Mouse (Mus musculus) liver, embryonic 15.5 days (tissue): Measurements from ENCODE around the gene Me1. TPM values are rescaled to one million over a fixed set of nuclear protein-coding genes. Genes with fewer than 3 reads are reported as not detected.

ENCODE experiments used
- ATAC-seq: fragments of 200-750 bp; cut with Nextera tagmentation; 2 replicates; pipeline ENCODE4 v1.8.0; 2017; ENCODE audit warnings: moderate number of reproducible peaks, mild to moderate bottlenecking, moderate library complexity; ENCODE audit not compliant: insufficient read depth
- H3K27ac ChIP-seq: fragments of 300-500 bp; sonication (generic); replicated peaks from 2 replicates; pipeline ENCODE4 v1.5.1; 2015; ENCODE audit warnings: mild to moderate bottlenecking, inconsistent platforms
- H3K27me3 ChIP-seq: fragments of 300-500 bp; sonication (generic); 2 replicates; pipeline ENCODE4 v1.6.1; 2015; ENCODE audit warnings: mild to moderate bottlenecking, inconsistent platforms
- H3K36me3 ChIP-seq: fragments of 300-500 bp; sonication (generic); replicated peaks from 2 replicates; pipeline ENCODE4 v1.6.1; 2015; ENCODE audit warnings: moderate library complexity, mild to moderate bottlenecking, inconsistent platforms
- H3K4me1 ChIP-seq: fragments of 300-500 bp; sonication (generic); replicated peaks from 2 replicates; pipeline ENCODE4 v1.6.1; 2015; ENCODE audit warnings: inconsistent platforms
- H3K4me2 ChIP-seq: fragments of 300-500 bp; sonication (generic); 2 replicates; pipeline ENCODE4 v1.6.1; 2015; ENCODE audit warnings: moderate library complexity, mild to moderate bottlenecking, inconsistent platforms
- H3K4me3 ChIP-seq: fragments of 300-500 bp; sonication (generic); replicated peaks from 2 replicates; pipeline ENCODE4 v1.5.1; 2015; ENCODE audit warnings: mild to moderate bottlenecking, inconsistent platforms
- H3K9ac ChIP-seq: fragments of 300-500 bp; sonication (generic); 2 replicates; pipeline ENCODE4 v1.6.1; 2015; ENCODE audit warnings: moderate library complexity, mild to moderate bottlenecking, inconsistent platforms
- H3K9me3 ChIP-seq: fragments of 300-500 bp; sonication (generic); replicated peaks from 2 replicates; pipeline ENCODE4 v1.6.1; 2016; ENCODE audit warnings: inconsistent platforms
- WGBS: fragments of 180-500 bp; shearing (Covaris S2); methylation state at CpG from one replicate; pipeline ENCODE4 v1.1.7; 2015; ENCODE audit warnings: mixed read lengths; ENCODE audit not compliant: insufficient replicate concordance; 5-methylcytosine and 5-hydroxymethylcytosine counted together
- polyA plus RNA-seq: library from polyadenylated mRNA; unstranded; fragments of >200 nt; fragmentation: Nextera tagmentation; extraction: Ambion mirVana; gene quantifications from 2 replicates; pipeline ENCODE4 v1.2.1, GENCODE M21; 2015

Gene Me1
- polyA plus RNA-seq, 1 experiment from 2014 or later = 4.7 TPM

DNA sequence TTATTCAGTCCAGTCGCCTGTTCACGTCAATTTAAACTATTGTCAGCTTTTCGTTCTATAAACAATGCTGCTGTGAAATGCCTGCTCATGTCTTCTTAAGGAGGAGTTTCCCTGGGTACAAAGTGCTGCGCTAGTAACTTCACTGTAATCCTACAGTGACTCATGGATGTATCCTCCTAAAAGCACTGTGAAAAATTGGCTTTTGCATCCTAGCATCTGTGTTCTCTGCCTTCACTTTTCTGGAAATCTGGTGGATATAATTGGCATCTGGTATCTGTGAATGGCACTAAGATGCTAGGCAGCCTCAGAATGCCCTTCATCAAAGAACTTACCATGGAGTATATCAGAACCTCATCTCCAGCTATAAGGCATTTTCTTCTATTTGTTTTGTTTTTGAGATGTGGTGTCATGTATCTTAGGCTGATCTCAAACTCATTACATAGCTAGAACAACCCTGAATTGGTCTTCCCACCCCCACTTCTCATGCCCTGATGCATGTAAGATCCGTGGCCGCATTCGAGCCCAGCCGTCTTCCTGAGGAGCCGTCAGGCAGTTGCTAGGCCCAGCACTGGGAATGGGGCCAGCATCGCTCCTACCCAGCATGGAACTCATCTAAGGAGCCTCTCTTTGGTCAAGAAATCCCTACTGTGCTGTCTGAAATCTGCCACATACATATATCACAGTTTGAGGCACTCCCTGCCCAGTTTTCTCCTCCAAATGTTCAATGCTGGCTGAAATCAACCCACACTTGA is 67.8 kb downstream of the Me1 start:
- ATAC-seq = no peak
- Histone ChIP-seq H3K4me2 (no peak overlapping the region), H3K4me1 (no peaks in the 10 kb centered on the region), H3K9ac (no peak overlapping the region), H3K27me3 (no peaks in the 10 kb centered on the region), H3K4me3 (no peak overlapping the region), H3K27ac (no peak overlapping the region), H3K36me3 (no peaks in the 10 kb centered on the region), H3K9me3 (no peaks in the 10 kb centered on the region)
- 72% methylated on average over 10 of the region's 10 CpGs for WGBS

DNA sequence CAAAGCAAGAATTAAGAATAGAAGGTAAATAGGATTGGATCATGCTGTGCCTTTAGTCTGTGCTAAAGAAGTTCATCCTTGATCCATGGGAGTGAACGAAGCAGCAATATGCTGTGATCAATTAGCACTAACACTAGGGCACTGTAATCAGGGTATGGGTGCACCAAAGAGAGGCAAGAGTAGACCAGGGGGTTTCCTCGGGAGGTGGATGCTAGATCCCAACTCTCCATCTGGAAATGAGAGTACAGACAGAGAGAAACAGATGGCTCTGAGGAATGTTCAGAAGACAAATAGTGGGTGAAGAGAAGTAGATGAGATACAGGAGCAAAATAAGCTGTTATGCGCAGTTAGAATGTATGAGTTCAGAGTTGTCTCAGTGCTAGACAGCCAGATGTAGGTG is 68.8 kb downstream of the Me1 start:
- no peaks in the 10 kb centered on the region for H3K36me3 ChIP-seq
- no peak overlapping the region for H3K27ac ChIP-seq
- no peak overlapping the region for H3K9ac ChIP-seq
- no peak overlapping the region for H3K4me2 ChIP-seq
- ATAC-seq = no peak
- H3K4me1 ChIP-seq = no peaks in the 10 kb centered on the region
- H3K4me3 ChIP-seq = no peak overlapping the region
- H3K9me3 ChIP-seq = no peaks in the 10 kb centered on the region
- 58% methylated on average over 3 of the region's 3 CpGs for WGBS
- H3K27me3 ChIP-seq = no peaks in the 10 kb centered on the region

GRCm38 (mm10) chr9:86624781-86625180 is 71.0 kb downstream of the Me1 start:
- Histone ChIP-seq H3K4me2 (no peak overlapping the region), H3K4me3 (no peak overlapping the region), H3K9me3 (no peaks in the 10 kb centered on the region), H3K36me3 (no peaks in the 10 kb centered on the region), H3K27ac (no peak overlapping the region), H3K9ac (no peak overlapping the region), H3K27me3 (no peaks in the 10 kb centered on the region), H3K4me1 (no peaks in the 10 kb centered on the region)
- WGBS = 64% methylated on average over 6 of the region's 6 CpGs
- no peak for ATAC-seq

GRCm38 (mm10) chr9:86624039-86624438 is 71.7 kb downstream of the Me1 start:
- no peaks in the 10 kb centered on the region for H3K27me3 ChIP-seq
- no peak overlapping the region for H3K4me2 ChIP-seq
- no peak overlapping the region for H3K4me3 ChIP-seq
- no peaks in the 10 kb centered on the region for H3K9me3 ChIP-seq
- H3K4me1 ChIP-seq = no peaks in the 10 kb centered on the region
- no peak overlapping the region for H3K9ac ChIP-seq
- WGBS = 68% methylated on average over 12 of the region's 12 CpGs
- no peak overlapping the region for H3K27ac ChIP-seq
- H3K36me3 ChIP-seq = no peaks in the 10 kb centered on the region
- no peak for ATAC-seq

- WGBS = 63% methylated on average over 2 of the region's 2 CpGs
- no peaks in the 10 kb centered on the region for H3K4me1 ChIP-seq
- H3K27ac ChIP-seq = no peak overlapping the region
- H3K27me3 ChIP-seq = no peaks in the 10 kb centered on the region
- no peak for ATAC-seq
- no peak overlapping the region for H3K4me2 ChIP-seq
- no peaks in the 10 kb centered on the region for H3K36me3 ChIP-seq
- H3K9ac ChIP-seq = no peak overlapping the region
- no peaks in the 10 kb centered on the region for H3K9me3 ChIP-seq
- no peak overlapping the region for H3K4me3 ChIP-seq
Measured at GRCm38 (mm10) chr9:86622062-86622461, 73.7 kb downstream of the Me1 start.

DNA sequence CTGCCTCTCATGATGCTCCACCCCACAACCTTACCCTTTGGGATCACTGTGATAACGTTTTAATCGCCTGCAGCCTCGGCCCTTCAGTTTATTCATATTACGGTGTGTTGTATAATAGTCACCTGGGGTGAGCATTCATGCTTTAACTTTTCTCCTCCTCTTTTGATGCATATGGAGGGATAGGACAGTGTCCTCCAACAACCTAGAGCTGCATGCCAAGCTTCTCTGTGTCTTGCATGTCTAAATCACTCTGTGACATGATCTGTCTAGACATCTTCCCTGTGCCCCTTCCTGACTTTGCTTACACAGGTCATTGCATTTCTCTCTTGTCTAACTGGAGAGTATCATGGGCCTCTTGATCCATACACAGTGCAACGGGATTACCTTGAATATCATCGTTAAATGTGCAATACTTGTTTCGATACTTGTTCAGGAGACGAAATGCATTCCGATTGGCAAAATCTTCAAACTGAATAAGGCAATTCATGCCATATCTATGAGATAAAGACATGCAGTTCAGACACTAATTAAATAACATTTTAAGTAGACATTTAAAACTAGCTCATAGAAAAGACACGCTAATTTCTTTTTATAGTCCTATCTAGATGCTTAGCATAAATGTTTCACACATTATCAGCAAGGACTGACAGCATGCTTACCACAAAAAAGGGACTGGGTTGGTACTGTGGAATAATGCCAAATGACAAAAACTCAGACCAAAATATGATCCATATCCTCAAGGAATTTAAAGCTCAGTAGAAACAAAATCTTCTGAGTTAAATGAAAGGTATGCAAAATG is 76.2 kb downstream of the Me1 start:
- H3K36me3 ChIP-seq = no peaks in the 10 kb centered on the region
- H3K9me3 ChIP-seq = no peaks in the 10 kb centered on the region
- H3K27ac ChIP-seq = no peak overlapping the region
- H3K27me3 ChIP-seq = no peaks in the 10 kb centered on the region
- no peak overlapping the region for H3K9ac ChIP-seq
- no peaks in the 10 kb centered on the region for H3K4me1 ChIP-seq
- H3K4me3 ChIP-seq = no peak overlapping the region
- no peak overlapping the region for H3K4me2 ChIP-seq
- no peak for ATAC-seq
- WGBS = 68% methylated on average over 10 of the region's 10 CpGs

- no peak for ATAC-seq
Measured at GRCm38 (mm10) chr9:86617837-86618492, 77.8 kb downstream of the Me1 start.

GRCm38 (mm10) chr9:86615765-86616164 is 80.0 kb downstream of the Me1 start:
- Histone ChIP-seq H3K27me3 (no peaks in the 10 kb centered on the region), H3K4me3 (no peak overlapping the region), H3K27ac (no peak overlapping the region), H3K9ac (no peak overlapping the region), H3K4me2 (no peak overlapping the region), H3K36me3 (no peaks in the 10 kb centered on the region), H3K4me1 (no peaks in the 10 kb centered on the region), H3K9me3 (no peaks in the 10 kb centered on the region)
- WGBS = 50% methylated on average over 1 of the region's 1 CpGs
- ATAC-seq = no peak

More at GRCm38 (mm10) chr9:86617837-86618492, 77.8 kb downstream of the Me1 start:
- Histone ChIP-seq H3K4me3 (no peak overlapping the region), H3K36me3 (no peaks in the 10 kb centered on the region), H3K9me3 (no peaks in the 10 kb centered on the region), H3K9ac (no peak overlapping the region), H3K27ac (no peak overlapping the region), H3K4me2 (no peak overlapping the region), H3K4me1 (no peaks in the 10 kb centered on the region), H3K27me3 (no peaks in the 10 kb centered on the region)
- 50% methylated on average over 7 of the region's 7 CpGs for WGBS

DNA sequence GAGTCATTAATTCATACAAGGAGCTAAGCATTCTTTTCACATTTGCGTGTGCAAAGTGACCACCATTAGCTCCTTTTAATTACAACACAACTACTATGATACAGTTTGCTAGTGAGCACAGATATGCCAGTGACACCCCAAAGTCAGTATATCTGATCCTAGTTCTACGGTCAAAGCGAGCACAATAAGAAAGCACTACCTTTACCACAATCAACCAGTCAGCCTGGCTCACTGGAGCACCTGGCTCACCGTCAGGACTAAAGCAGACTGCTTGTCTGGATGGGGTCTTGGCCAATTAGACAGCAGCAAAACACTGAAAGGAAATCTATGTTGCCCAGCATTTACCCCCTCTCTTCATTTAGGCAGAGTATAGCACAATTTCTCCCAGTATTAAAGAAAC is 83.7 kb downstream of the Me1 start:
- no peak for ATAC-seq
- no peak overlapping the region for H3K9ac ChIP-seq
- no peaks in the 10 kb centered on the region for H3K9me3 ChIP-seq
- no peak overlapping the region for H3K27ac ChIP-seq
- H3K36me3 ChIP-seq = no peaks in the 10 kb centered on the region
- 69% methylated on average over 4 of the region's 4 CpGs for WGBS
- no peak overlapping the region for H3K4me3 ChIP-seq
- no peaks in the 10 kb centered on the region for H3K27me3 ChIP-seq
- H3K4me2 ChIP-seq = no peak overlapping the region
- no peaks in the 10 kb centered on the region for H3K4me1 ChIP-seq

GRCm38 (mm10) chr9:86605776-86606175 is 90.0 kb downstream of the Me1 start:
- WGBS = 77% methylated on average over 6 of the region's 6 CpGs
- H3K4me2 ChIP-seq = no peak overlapping the region
- no peak overlapping the region for H3K27ac ChIP-seq
- H3K4me3 ChIP-seq = no peak overlapping the region
- H3K27me3 ChIP-seq = no peaks in the 10 kb centered on the region
- no peaks in the 10 kb centered on the region for H3K9me3 ChIP-seq
- no peaks in the 10 kb centered on the region for H3K4me1 ChIP-seq
- H3K36me3 ChIP-seq = no peaks in the 10 kb centered on the region
- ATAC-seq = no peak
- no peak overlapping the region for H3K9ac ChIP-seq

- 48% methylated on average over 8 of the region's 8 CpGs for WGBS
- no peak overlapping the region for H3K9ac ChIP-seq
- H3K4me2 ChIP-seq = no peak overlapping the region
- H3K36me3 ChIP-seq = no peaks in the 10 kb centered on the region
- no peaks in the 10 kb centered on the region for H3K4me1 ChIP-seq
- H3K27ac ChIP-seq = no peak overlapping the region
- ATAC-seq = no peak
- H3K27me3 ChIP-seq = no peaks in the 10 kb centered on the region
- no peak overlapping the region for H3K4me3 ChIP-seq
- no peaks in the 10 kb centered on the region for H3K9me3 ChIP-seq
Measured at GRCm38 (mm10) chr9:86599723-86600303, 95.9 kb downstream of the Me1 start.
